Mouse (Mus musculus) cerebellum, adult 9-10 months (tissue): ENCODE measurements at regions not wholly inside any gene's neighbourhood (a gene's known extent, or its start where the extent isn't known, plus 50 kb on each side); places are given as distances from the start of the nearest gene placed in this dataset.

Experiments
- DNase-seq: peaks from one replicate; pipeline ENCODE4 v3.0.0; 2022

DNA sequence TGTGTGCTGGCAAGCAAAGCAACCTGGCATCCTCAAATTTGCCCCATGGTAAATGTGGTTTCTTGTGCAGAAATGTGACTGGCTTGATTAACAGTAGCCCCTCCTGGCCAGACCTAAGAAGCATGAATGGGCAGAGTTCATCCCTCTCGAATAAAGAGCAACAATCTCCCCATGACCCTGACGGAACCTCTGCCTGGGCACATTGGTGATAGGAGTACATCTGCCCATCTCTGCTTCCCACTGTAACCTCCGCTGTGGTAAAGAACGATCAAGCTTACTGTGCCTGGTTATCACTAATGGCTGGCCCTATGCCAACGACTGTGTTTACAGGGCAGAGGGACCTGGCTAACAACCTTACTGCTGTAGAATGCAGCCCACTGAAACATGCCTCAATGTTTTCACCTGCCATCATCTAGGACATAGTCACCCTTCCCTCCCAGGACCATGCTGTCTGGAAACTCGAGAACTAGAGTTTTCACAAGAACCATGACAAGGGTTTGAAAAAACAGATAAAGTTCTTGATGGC is 69.6 kb upstream of the Tspan2 start:
- no peak for DNase-seq

DNA sequence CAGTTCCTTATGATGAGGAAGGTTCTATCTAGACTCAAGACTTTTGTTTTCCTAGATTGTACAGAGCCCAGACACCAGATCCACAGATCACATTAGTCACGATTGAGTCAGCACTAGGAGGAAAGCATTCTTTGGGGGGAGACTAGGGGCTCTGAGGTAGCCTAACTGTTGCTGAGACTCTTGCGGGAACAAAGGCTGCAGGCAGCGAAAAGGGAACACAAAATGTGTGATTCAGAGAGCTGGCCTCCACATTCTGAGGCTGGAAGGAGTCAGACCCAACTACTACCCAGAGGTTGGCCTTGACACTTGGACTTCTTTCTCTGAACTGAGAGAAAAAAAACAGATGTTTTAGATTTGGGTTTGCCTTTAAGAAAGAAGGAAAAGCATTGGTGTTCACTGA is 66.5 kb upstream of the Tspan2 start:
- DNase-seq, result no peak

DNA sequence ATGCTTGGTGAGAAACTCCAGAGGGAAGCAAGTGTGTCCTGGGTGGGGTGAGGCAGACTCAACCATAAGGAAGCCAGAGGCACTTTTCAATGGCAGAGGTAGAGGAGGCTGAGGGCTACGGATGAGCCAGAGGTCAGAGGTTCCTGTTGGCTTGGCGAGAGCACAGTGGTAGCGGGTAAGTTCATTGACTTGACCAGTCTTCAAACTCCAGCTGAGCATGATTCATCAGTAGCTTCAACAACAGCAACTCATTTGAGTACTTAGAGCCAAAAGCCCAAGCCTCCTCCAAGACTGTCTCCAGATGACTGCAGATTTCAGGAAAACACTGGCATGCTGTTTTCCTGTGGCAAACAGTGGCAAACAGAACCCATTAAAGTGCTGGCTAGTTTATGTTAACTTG is 65.8 kb upstream of the Tspan2 start:
- no peak for DNase-seq

DNA sequence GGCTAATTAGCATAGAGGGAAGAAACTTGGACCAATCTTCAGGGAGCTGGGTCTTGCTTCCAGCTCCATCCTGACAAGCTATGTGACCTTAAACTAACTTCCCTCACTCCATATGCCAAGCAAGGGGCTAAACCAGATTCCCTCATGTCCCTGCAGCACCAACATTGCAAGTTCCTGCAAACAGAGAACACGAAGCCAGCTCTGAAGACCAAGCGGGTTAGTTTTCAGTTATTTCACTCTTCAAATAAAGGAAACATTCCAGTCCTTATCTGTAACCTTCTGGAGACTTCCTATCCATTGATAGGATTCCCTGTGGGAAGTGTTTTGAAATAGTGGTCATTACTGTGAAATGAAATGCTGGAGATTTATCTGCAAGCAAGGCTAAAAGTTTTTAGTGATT is 64.4 kb upstream of the Tspan2 start:
- no peak for DNase-seq

DNA sequence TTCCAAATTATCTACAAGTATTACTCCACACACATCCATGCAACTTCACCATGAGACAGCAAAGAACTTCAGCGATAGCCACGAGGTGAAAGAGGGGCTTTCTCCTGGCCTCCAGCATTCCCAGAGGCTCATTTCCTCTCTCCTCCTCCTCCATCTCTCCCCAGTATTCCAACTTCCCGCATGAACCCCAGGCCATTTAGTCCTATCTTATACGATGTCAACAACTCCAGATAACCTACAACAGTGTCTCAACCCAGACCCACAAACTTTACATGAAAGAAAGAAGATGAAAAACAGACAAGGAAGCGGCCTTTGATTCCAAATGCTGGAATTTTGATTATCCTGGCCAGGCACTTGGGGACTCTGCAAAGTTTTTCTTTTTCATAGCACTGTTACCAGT is 63.8 kb upstream of the Tspan2 start:
- no peak for DNase-seq

DNA sequence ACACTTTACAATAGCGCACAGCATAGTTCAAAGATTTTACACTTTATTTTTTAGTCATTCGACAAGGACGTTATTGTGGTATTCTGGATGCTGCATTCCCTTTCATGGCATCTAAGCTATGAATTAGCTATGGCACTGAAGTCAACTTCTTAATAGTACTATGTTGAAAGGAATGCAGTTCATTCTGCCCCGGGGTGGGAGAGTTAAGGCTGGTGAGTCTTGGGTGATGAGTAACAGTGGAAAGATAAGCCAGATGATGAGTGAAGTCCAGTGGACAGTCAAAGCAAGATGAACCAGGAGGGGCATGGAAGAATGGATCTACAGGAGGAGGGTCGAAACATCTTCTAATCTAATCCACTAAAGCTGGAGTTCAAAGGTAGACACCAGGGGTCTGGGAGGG is 63.4 kb upstream of the Tspan2 start:
- DNase-seq, result no peak

DNA sequence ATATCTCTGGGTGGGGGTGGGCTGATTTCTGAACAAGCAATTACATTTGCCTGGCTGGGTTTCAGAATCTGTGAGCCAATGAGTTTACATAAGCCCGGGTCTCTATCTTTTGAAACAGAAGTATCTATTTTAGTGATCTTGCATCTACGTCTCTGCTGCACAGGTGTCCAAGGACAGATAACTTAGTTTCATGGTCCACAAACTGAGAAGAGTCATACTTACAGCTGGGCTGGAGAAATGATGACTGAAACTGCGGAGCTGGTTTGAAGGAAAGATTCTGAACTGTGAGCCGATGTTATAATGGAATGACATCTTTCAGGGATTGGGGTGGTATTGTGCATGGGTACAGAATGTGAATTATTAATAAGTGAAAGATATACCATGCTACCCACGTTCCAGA is 60.8 kb upstream of the Tspan2 start:
- DNase-seq, result no peak

DNA sequence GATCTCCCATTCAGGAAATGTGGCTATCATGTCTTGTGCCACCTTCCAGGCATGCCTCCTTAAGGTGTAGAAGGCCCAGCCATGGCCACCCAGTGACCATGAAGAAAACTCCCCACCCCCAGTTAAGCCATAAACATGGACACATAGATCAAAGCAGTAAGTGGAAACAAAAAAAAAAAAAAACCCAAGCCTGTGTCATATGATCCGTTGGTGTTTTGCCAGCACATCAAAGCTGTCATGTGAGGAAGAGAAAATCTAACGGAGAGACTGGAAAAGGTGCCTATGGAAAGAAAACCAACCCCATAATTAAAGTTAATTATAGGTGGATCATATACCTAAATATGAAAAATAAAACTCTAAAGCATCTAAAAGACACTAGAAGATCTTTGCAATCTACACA is 60.3 kb upstream of the Tspan2 start:
- no peak for DNase-seq

DNA sequence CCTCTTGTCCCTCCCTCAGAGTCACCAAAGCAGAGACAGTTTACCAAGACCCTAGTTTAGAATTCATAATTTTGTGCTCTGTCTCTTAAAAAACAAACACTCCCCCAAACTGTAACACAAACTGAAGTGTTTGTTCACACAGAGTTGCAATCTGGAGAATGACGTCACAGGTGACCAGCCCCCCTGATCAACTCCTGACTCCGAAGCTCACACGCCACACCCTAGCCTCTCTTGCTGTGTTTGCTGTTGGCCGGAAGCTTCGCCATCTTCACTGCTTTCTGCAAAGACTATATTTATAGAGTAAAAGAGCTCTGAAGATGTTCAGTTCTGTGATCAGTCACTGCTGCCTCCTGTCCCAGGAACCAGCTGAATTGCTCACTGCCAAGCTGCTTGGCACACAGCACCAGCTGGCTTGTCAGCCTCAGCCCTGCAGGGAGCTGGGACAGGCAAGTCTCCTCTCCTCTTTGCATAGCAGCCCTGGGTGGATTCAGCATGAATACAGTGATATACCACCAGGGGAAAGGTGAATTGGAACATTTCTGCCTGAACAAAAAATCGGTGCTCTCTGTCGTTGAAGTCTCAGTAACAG is 57.3 kb upstream of the Tspan2 start:
- peak; percentile 60 for DNase-seq

DNA sequence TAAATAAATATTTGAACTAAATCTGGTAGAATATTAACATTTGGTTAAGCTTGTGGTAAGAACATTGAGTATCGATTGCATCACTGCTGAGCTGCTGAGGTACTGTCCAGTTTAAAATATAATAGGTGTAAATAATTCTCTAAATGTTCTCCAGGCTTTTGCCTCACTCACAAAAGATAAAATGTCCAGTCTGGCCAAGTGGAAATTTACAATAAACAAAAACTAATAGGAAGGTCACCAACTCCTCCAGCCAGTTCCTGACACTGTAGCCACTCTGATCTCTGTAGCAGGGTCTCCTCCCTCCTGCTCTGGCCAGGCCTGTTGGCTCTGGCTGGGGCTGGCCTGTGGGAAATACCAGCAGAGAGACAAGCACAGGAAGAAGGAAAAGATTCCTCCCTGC is 55.8 kb upstream of the Tspan2 start:
- no peak for DNase-seq

DNA sequence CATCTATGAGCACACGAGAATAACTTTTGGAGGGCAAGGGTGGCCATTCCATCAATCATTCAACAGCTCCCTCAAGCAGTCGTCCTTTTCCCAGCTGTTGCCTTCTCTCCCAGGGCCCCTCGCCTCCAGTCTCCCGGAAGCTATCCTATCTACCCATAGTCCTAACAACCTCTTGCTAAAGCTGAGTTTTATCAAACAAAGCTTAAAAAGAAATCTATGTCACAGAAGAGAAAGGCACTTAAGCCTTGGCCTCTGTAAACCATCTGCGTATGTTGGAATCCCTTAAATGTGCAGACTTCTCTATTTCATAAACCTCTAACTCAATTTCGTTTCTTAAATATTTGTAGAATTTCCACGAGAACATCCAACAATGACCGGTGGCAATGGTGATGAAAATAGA is 51.9 kb upstream of the Tspan2 start:
- DNase-seq, result no peak

DNA sequence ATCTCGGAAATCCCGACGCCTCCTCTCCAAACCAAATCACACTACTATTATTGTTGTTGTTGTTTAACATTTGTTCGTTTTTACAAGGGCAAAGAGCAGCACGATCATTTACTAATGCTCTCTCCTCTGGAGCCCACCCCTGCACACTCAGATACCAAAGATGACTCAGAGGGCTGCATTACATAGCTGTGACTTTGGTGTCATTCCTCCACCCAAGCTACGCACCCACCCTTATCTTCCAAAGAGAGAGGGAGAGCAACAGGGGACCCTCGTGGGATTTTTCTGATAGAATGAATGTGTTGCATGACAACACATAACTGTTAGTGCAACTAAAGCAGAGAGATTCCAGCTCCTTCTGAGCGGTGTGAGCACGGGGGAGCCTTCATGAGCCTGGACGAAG is 50.8 kb upstream of the Tspan2 start:
- no peak for DNase-seq
